Mouse (Mus musculus): ENCODE data around the gene Atp5mpl. TPM values are rescaled to one million over a fixed set of nuclear protein-coding genes. Genes with fewer than 3 reads are reported as not detected.

Gene Atp5mpl
- total and polyA plus RNA-seq, 3 experiments, result 224 to 1,158 (median 461) TPM

- peak; percentile 92 for TF ChIP-seq HCFC1 (IDR thresholded peaks at IDR 0.05; ENCODE audit: low read depth, low read length)
- peak; percentile 67 for TF ChIP-seq MAX (IDR thresholded peaks at IDR 0.05; ENCODE audit: low read length)
- TF ChIP-seq UBTF (IDR thresholded peaks at IDR 0.05; ENCODE audit: borderline replicate concordance, insufficient read depth, low read depth, low read length), result no peak
Measured at GRCm38 (mm10) chr12:111966683-111967173, at the start of gene Atp5mpl (continued).

GRCm38 (mm10) chr12:112016346-112016745 lies 49.6 kb upstream of the Atp5mpl start:
- no peak for DNase-seq (ENCODE audit: low read depth, low spot score)
- Histone ChIP-seq H3K4me3 (ENCODE audit: control insufficient read depth in 1 of 2, insufficient read depth in 1 of 2, low read depth in 2 of 2, low read length in 2 of 2) (no peak overlapping the region), H3K9me3 (replicated peaks; ENCODE audit: insufficient read depth, low read length) (peaks cover 3% of the 10 kb centered on the region; the same call in 1 of the 2 replicates), H3K27ac (ENCODE audit: control insufficient read depth, low read depth, low read length) (no peak overlapping the region), H3K9ac (ENCODE audit: control insufficient read depth, low read depth, low read length, poor library complexity, severe bottlenecking) (no peak overlapping the region), H3K27me3 (ENCODE audit: control insufficient read depth in 1 of 2, insufficient read depth in 2 of 2, low read length in 2 of 2) (no peaks in the 10 kb centered on the region), H3K4me1 (ENCODE audit: control insufficient read depth in 1 of 2, insufficient read depth in 2 of 2, low read length in 2 of 2) (no peaks in the 10 kb centered on the region), H3K36me3 (ENCODE audit: control insufficient read depth in 1 of 2, insufficient read depth in 2 of 2, low read length in 2 of 2) (no peaks in the 10 kb centered on the region), H3K79me2 (ENCODE audit: control insufficient read depth, insufficient read depth, low read length, poor library complexity) (no peaks in the 10 kb centered on the region)
- TF ChIP-seq UBTF (IDR thresholded peaks at IDR 0.05; ENCODE audit: borderline replicate concordance, insufficient read depth, low read depth, low read length), result no peak
- TF ChIP-seq E2F4 (IDR thresholded peaks at IDR 0.05; ENCODE audit: borderline replicate concordance, low read depth, low read length), result no peak
- TF ChIP-seq MAX (IDR thresholded peaks at IDR 0.05; ENCODE audit: low read length), result no peak
- TF ChIP-seq MEF2A (IDR thresholded peaks at IDR 0.05; ENCODE audit: extremely low read depth, insufficient replicate concordance, low read depth, low read length, poor library complexity, severe bottlenecking), result no peak
- no peak for TF ChIP-seq POLR2A (IDR thresholded peaks at IDR 0.05; ENCODE audit: control insufficient read depth in 1 of 2, insufficient read depth in 1 of 2, low read depth in 1 of 2, low read length in 2 of 2, poor library complexity in 1 of 2)
- TF ChIP-seq CHD2 (IDR thresholded peaks at IDR 0.05; ENCODE audit: low read length), result no peak
- no peak for TF ChIP-seq NRF1 (IDR thresholded peaks at IDR 0.05; ENCODE audit: insufficient read depth, low read depth, low read length, poor library complexity, severe bottlenecking)
- no peak for TF ChIP-seq GABPA (IDR thresholded peaks at IDR 0.05; ENCODE audit: low read depth, low read length)
- no peak for TF ChIP-seq ETS1 (IDR thresholded peaks at IDR 0.05; ENCODE audit: low read depth, low read length)
- no peak for TF ChIP-seq MYB (IDR thresholded peaks at IDR 0.05; ENCODE audit: low read depth, low read length)
- no peak for TF ChIP-seq POLR2AphosphoS2 (IDR thresholded peaks at IDR 0.05; ENCODE audit: low read length)
- no peak for TF ChIP-seq MAZ (IDR thresholded peaks at IDR 0.05; ENCODE audit: low read depth, low read length)
- TF ChIP-seq EP300 (IDR thresholded peaks at IDR 0.05; ENCODE audit: low read depth in 1 of 2, low read length in 2 of 2), result no peak
- TF ChIP-seq MYC (IDR thresholded peaks at IDR 0.05; ENCODE audit: low read depth, low read length), result no peak
- TF ChIP-seq TCF12 (IDR thresholded peaks at IDR 0.05; ENCODE audit: low read depth, low read length), result no peak
- no peak for TF ChIP-seq POLR2AphosphoS5 (IDR thresholded peaks at IDR 0.05; ENCODE audit: borderline replicate concordance, low read depth, low read length)
- no peak for TF ChIP-seq KAT2A (conservative IDR thresholded peaks at IDR 0.05; ENCODE audit: low read depth, low read length)
- TF ChIP-seq SMC3 (IDR thresholded peaks at IDR 0.05; ENCODE audit: low read depth, low read length), result no peak

All from MEL (cell line).